Mouse (Mus musculus) forebrain, postnatal 0 days (tissue): ENCODE measurements around the gene Ambra1. TPM values are rescaled to one million over a fixed set of nuclear protein-coding genes. Genes with fewer than 3 reads are reported as not detected.

Experiments used
- ATAC-seq: fragments of 200-750 bp; cut with Nextera tagmentation; 2 replicates; pipeline ENCODE4 v1.8.0; 2017; ENCODE audit warnings: mild to moderate bottlenecking, moderate library complexity
- DNase-seq: peaks from one replicate; pipeline ENCODE4 v3.0.0-alpha.2; 2015
- H3K27ac ChIP-seq: fragments of 300-500 bp; sonication (generic); 2 replicates; pipeline ENCODE4 v1.5.1; 2014; ENCODE audit warnings: low read depth, mild to moderate bottlenecking, antibody characterized with exemption, low read length, moderate library complexity, mixed read lengths
- H3K27me3 ChIP-seq: fragments of 300-500 bp; sonication (generic); 2 replicates; pipeline ENCODE4 v1.6.1; 2014; ENCODE audit warnings: mild to moderate bottlenecking, low read length, mixed read lengths; ENCODE audit not compliant: insufficient read depth
- H3K36me3 ChIP-seq: fragments of 300-500 bp; sonication (generic); 2 replicates; pipeline ENCODE4 v1.6.1; 2014; ENCODE audit warnings: mild to moderate bottlenecking, moderate library complexity; ENCODE audit not compliant: insufficient read depth
- H3K4me1 ChIP-seq: fragments of 300-500 bp; sonication (generic); 2 replicates; pipeline ENCODE4 v1.6.1; 2014; ENCODE audit warnings: antibody characterized with exemption; ENCODE audit not compliant: insufficient read depth
- H3K4me2 ChIP-seq: fragments of 300-500 bp; sonication (generic); 2 replicates; pipeline ENCODE4 v1.6.1; 2014; ENCODE audit warnings: low read depth, mild to moderate bottlenecking, moderate library complexity
- H3K4me3 ChIP-seq: fragments of 300-500 bp; sonication (generic); 2 replicates; pipeline ENCODE4 v1.5.1; 2014; ENCODE audit warnings: low read depth, low read length, mixed read lengths
- H3K9ac ChIP-seq: fragments of 300-500 bp; sonication (generic); 2 replicates; pipeline ENCODE4 v1.6.1; 2014; ENCODE audit warnings: mild to moderate bottlenecking
- H3K9me3 ChIP-seq: fragments of 300-500 bp; sonication (generic); 2 replicates; pipeline ENCODE4 v1.6.1; 2016; ENCODE audit warnings: low read length
- CTCF ChIP-seq: sonication (generic); IDR thresholded peaks from 2 replicates; pipeline ENCODE4 v1.5.1; 2016; ENCODE audit warnings: antibody characterized with exemption, control low read depth, low read depth
- WGBS: fragments of 180-500 bp; shearing (Covaris S2); extraction: QIAGEN DNeasy Blood & Tissue Kit; methylation state at CpG from one replicate; pipeline ENCODE4 v1.1.7; 2014; 5-methylcytosine and 5-hydroxymethylcytosine counted together
- polyA plus RNA-seq: library from polyadenylated mRNA; unstranded; fragments of >200 nt; fragmentation: Nextera tagmentation; extraction: Ambion mirVana; gene quantifications from 2 replicates; pipeline ENCODE4 v1.2.1, GENCODE M21; 2015
- total RNA-seq: library from RNA; depleted of rRNA; stranded (reverse); fragments of >200 nt; gene quantifications from 2 replicates; pipeline ENCODE4 v1.2.3, GENCODE M21; 2014

Ambra1 gene
- total and polyA plus RNA-seq, 2 experiments from 2014 or later, result 17.0 to 47.2 TPM

GRCm38 (mm10) chr2:91917096-91917495 is 187.2 kb downstream of the Ambra1 start:
- no peak for TF ChIP-seq CTCF
- peaks cover 61% of the 10 kb centered on the region for H3K36me3 ChIP-seq
- H3K9ac ChIP-seq, result no peak overlapping the region
- 83% methylated on average over 7 of the region's 7 CpGs for WGBS
- H3K9me3 ChIP-seq, result no peaks in the 10 kb centered on the region
- DNase-seq (no peak), ATAC-seq (no peak)
- H3K27ac ChIP-seq, result no peak overlapping the region
- peaks cover 1% of the 10 kb centered on the region for H3K27me3 ChIP-seq
- no peak overlapping the region for H3K4me2 ChIP-seq
- H3K4me1 ChIP-seq, result no peaks in the 10 kb centered on the region; the same call in 1 of the 2 replicates
- H3K4me3 ChIP-seq, result no peak overlapping the region

GRCm38 (mm10) chr2:91920130-91920529 is 190.2 kb downstream of the Ambra1 start:
- no peaks in the 10 kb centered on the region for H3K9me3 ChIP-seq
- no peak overlapping the region for H3K4me2 ChIP-seq
- ATAC-seq (no peak), DNase-seq (no peak)
- H3K4me1 ChIP-seq, result no peaks in the 10 kb centered on the region; the same call in none of the 2 replicates
- peaks cover 32% of the 10 kb centered on the region for H3K36me3 ChIP-seq
- H3K27ac ChIP-seq, result no peak overlapping the region
- no peak overlapping the region for H3K4me3 ChIP-seq
- H3K9ac ChIP-seq, result no peak overlapping the region
- H3K27me3 ChIP-seq, result peaks cover 19% of the 10 kb centered on the region
- TF ChIP-seq CTCF, result no peak
- 76% methylated on average over 4 of the region's 4 CpGs for WGBS

DNA sequence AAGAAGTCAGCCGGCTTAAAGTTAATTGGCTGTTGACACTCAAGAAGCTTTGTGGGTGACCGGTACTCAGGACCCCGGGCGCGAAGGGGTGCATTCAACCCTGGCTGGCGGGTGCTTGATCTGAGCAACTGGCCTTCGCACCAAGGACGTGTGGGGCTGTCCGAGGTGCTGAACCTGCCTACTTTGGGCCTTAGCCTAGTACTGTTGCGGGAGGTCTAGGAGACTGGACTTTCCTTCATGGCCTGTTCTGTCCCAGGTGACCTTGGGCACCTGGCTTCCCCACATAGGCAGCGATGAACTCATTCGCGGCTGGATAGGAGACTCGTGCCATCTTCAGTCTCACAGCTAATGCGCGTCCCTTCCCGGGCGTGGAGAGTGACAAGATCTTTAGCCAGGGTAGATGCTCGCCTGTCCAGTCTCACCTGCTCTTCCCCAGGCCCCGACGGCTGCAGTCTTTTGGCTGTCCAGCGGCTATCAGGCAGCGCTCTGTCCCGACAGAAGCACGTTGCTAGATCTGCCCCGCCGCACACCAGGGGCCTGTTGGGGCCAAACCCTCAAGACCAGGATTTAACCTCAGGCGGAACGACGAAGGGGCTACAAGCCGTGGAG is 191.4 kb downstream of the Ambra1 start:
- no peak for TF ChIP-seq CTCF
- peak overlapping the region; percentile 60 for H3K9ac ChIP-seq
- peaks cover 23% of the 10 kb centered on the region for H3K36me3 ChIP-seq
- DNase-seq (no peak), ATAC-seq (no peak; the same call in none of the 2 replicates)
- WGBS, result 6% methylated on average over 31 of the region's 31 CpGs
- no peak overlapping the region for H3K27ac ChIP-seq
- H3K4me3 ChIP-seq, result peak overlapping the region; percentile 63
- H3K4me2 ChIP-seq, result peak overlapping the region; percentile 94
- peaks cover 19% of the 10 kb centered on the region for H3K27me3 ChIP-seq
- no peaks in the 10 kb centered on the region; the same call in none of the 2 replicates for H3K4me1 ChIP-seq
- H3K9me3 ChIP-seq, result no peaks in the 10 kb centered on the region

DNA sequence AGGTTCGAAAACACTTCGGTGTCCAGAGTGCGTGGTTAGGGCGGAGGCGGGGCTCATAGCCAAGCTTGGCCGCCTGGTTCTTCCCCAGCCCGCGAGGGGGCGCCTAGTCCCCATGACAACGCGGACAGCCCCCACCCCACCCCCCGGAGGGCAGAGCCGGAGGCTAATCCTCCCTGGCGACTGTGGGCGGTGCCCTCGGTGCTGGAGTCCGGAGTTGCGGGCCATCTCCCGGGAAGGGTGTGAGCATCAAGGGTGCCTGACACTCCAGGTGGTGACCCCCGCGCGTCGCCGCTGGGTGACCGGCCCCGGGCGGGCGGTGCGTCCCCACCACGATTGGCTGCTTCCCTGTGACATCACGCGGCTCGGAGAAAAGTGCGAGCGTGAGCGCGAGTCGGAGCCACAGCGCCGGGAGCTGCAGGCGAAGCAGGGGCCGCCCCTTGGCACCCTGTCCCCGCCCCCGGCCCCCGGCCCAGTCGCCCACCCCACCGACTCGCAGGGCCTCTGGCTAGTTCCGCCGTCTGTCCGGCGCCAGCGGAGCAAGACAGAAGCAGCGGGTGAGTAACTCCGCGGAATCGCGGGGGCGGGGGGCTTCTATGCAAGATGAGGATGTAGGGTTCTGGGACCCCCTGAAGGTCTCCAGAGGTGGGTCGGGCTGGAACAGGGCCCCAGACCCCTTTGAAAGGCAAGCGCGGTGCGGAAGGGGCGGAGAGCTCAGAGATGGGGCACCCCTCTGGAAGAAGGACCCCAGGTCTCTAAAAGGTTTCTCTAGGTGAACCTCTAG is 192.0 kb downstream of the Ambra1 start:
- Histone ChIP-seq H3K9ac (peak overlapping the region; percentile 60), H3K4me3 (peak overlapping the region; percentile 63), H3K27me3 (peaks cover 19% of the 10 kb centered on the region), H3K36me3 (peaks cover 19% of the 10 kb centered on the region), H3K27ac (0 out of 2 replicates have a peak overlapping the region, but pooled peaks have one; percentile 9), H3K9me3 (no peaks in the 10 kb centered on the region), H3K4me2 (peak overlapping the region; percentile 94), H3K4me1 (no peaks in the 10 kb centered on the region; the same call in none of the 2 replicates)
- WGBS, result under 1% methylated on average over 62 of the region's 64 CpGs
- ATAC-seq (peak; percentile 80), DNase-seq (peak; percentile 90)
- peak; percentile 78 for TF ChIP-seq CTCF

- H3K4me1 ChIP-seq, result no peaks in the 10 kb centered on the region; the same call in none of the 2 replicates
- DNase-seq (no peak), ATAC-seq (no peak)
- H3K4me3 ChIP-seq, result peak overlapping the region; percentile 63
- WGBS, result 4% methylated on average over 37 of the region's 37 CpGs
- no peak overlapping the region; the same call in 1 of the 2 replicates for H3K9ac ChIP-seq
- no peak for TF ChIP-seq CTCF
- H3K36me3 ChIP-seq, result peaks cover 11% of the 10 kb centered on the region
- peak overlapping the region; percentile 94 for H3K4me2 ChIP-seq
- H3K9me3 ChIP-seq, result no peaks in the 10 kb centered on the region
- no peak overlapping the region for H3K27ac ChIP-seq
- peaks cover 19% of the 10 kb centered on the region for H3K27me3 ChIP-seq
These were observed 192.9 kb downstream of the Ambra1 start for GRCm38 (mm10) chr2:91922586-91923414.

GRCm38 (mm10) chr2:91923415-91924337 is 193.7 kb downstream of the Ambra1 start:
- peaks cover 2% of the 10 kb centered on the region; the same call in 1 of the 2 replicates for H3K36me3 ChIP-seq
- ATAC-seq (peak; percentile 38), DNase-seq (peak; percentile 83)
- no peaks in the 10 kb centered on the region for H3K9me3 ChIP-seq
- peaks cover 19% of the 10 kb centered on the region for H3K27me3 ChIP-seq
- H3K4me1 ChIP-seq, result no peaks in the 10 kb centered on the region; the same call in none of the 2 replicates
- peak; percentile 85 for TF ChIP-seq CTCF
- H3K4me3 ChIP-seq, result peak overlapping the region; percentile 63
- peak overlapping the region; percentile 94 for H3K4me2 ChIP-seq
- H3K9ac ChIP-seq, result no peak overlapping the region; the same call in 1 of the 2 replicates
- H3K27ac ChIP-seq, result no peak overlapping the region
- 4% methylated on average over 54 of the region's 54 CpGs for WGBS
